Mouse (Mus musculus): ENCODE data around the gene Gm45837. TPM values are rescaled to one million over a fixed set of nuclear protein-coding genes. Genes with fewer than 3 reads are reported as not detected.

The Gm45837 gene
- total and polyA plus RNA-seq, 2 experiments from 2014 or later, result not detected

DNA sequence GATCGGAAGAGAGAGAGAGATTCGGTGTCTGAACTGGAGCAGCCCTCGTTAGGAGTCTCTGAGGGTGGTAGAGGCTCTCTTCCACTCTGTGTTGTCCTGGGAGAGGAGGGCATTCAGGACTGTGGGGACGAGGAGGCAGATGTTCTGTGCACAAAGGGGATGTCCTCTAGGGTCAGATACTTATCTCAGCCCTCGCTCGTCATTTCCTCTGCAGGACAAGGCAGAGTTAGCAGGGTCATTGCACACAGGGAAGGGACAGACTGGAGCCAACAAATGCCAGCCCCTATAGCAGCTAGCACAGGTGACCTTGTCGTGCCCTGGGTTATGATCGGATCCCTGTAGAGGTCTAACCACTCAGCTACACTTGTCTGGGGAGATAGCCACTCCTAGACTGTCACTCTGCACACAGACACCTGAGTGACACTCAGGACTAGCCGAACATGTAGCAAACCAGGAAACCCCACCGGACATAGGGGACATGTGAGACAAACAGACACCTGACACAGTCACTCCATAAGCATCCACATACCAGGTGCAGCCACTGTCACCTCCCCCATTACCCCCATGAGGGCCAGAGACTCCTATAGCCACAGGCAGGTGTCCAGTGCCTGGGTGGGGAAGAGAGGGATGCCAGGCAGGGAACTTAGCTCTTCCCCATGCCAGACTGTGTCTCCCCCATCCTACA is 49.4 kb downstream of the Gm45837 start:
- DNase-seq (ENCODE audit: low spot score) (no peak), ATAC-seq (ENCODE audit: low FRiP score) (no peak)
- WGBS, result 64% methylated on average over 10 of the region's 10 CpGs
- H3K4me2 ChIP-seq (ENCODE audit: low read depth, low read length, poor library complexity, severe bottlenecking), result no peak overlapping the region
- H3K27me3 ChIP-seq (ENCODE audit: insufficient read depth, low read length), result no peaks in the 10 kb centered on the region
- H3K9me3 ChIP-seq (ENCODE audit: low read length), result no peaks in the 10 kb centered on the region
- H3K36me3 ChIP-seq (ENCODE audit: insufficient read depth, low read length), result no peaks in the 10 kb centered on the region
- no peak overlapping the region for H3K4me3 ChIP-seq (ENCODE audit: low read depth, low read length)
- no peak overlapping the region for H3K27ac ChIP-seq (ENCODE audit: low read depth, low read length)
- no peaks in the 10 kb centered on the region for H3K4me1 ChIP-seq (ENCODE audit: insufficient read depth, low read length)
- no peak for TF ChIP-seq CTCF (IDR thresholded peaks at IDR 0.05)
- H3K9ac ChIP-seq (replicated peaks; ENCODE audit: low read length, poor library complexity, severe bottlenecking), result no peak overlapping the region

DNA sequence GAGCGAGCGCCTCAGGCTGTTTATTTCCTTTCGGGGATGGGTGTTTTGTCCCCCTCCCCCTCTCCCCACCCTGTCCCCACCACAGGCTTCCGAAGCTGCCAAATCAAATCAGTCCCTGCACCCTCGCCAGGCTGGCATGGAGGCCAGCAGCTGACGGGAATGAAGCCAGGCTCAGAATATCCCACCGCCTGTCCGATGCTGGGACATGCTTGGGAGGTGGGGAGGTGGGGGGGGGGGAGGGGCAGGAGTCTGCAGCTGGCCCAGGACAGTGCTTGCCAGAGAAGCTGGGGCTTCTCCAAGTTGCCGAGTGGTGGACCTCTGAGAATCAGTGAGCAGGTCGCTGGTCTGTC is 49.9 kb downstream of the Gm45837 start:
- whole genome bisulfite sequencing, result 33% methylated on average over 10 of the region's 10 CpGs
- ATAC-seq (ENCODE audit: low FRiP score) (peak; percentile 9; the same call in 1 of the 2 replicates), DNase-seq (ENCODE audit: low spot score) (peak; percentile 77)
- Histone ChIP-seq H3K4me3 (ENCODE audit: low read depth, low read length) (no peak overlapping the region), H3K4me1 (ENCODE audit: insufficient read depth, low read length) (no peaks in the 10 kb centered on the region), H3K27me3 (ENCODE audit: insufficient read depth, low read length) (no peaks in the 10 kb centered on the region), H3K36me3 (ENCODE audit: insufficient read depth, low read length) (no peaks in the 10 kb centered on the region), H3K4me2 (ENCODE audit: low read depth, low read length, poor library complexity, severe bottlenecking) (no peak overlapping the region), H3K9ac (replicated peaks; ENCODE audit: low read length, poor library complexity, severe bottlenecking) (no peak overlapping the region), H3K27ac (ENCODE audit: low read depth, low read length) (no peak overlapping the region), H3K9me3 (ENCODE audit: low read length) (no peaks in the 10 kb centered on the region)
- TF ChIP-seq CTCF (IDR thresholded peaks at IDR 0.05), result no peak

DNA sequence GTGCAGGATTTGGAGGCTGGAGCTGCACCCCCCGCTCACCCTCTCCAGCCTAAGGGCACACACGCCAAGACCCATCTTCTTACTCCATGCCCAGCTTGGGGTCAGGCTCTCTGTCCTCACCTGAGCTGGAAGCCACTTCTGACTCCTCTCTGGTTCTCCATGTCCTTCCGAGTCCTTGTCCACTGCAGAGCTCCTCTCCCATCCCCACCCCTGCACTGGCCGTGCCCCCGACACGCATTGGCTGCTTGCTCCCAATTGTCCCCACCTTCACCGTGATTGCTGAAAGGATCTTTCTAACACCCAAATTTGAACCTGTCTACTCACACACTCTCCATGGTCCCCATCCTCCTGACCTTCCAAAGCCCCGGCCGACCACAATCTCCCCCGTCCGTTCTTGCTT is 50.9 kb downstream of the Gm45837 start:
- no peak overlapping the region for H3K9ac ChIP-seq (replicated peaks; ENCODE audit: low read length, poor library complexity, severe bottlenecking)
- no peak overlapping the region for H3K27ac ChIP-seq (ENCODE audit: low read depth, low read length)
- no peaks in the 10 kb centered on the region for H3K4me1 ChIP-seq (ENCODE audit: insufficient read depth, low read length)
- H3K27me3 ChIP-seq (ENCODE audit: insufficient read depth, low read length), result no peaks in the 10 kb centered on the region
- 91% methylated on average over 11 of the region's 11 CpGs for WGBS
- DNase-seq (ENCODE audit: low spot score) (no peak), ATAC-seq (ENCODE audit: low FRiP score) (no peak)
- no peaks in the 10 kb centered on the region for H3K36me3 ChIP-seq (ENCODE audit: insufficient read depth, low read length)
- H3K4me3 ChIP-seq (ENCODE audit: low read depth, low read length), result no peak overlapping the region
- H3K4me2 ChIP-seq (ENCODE audit: low read depth, low read length, poor library complexity, severe bottlenecking), result no peak overlapping the region
- H3K9me3 ChIP-seq (ENCODE audit: low read length), result no peaks in the 10 kb centered on the region
- TF ChIP-seq CTCF (IDR thresholded peaks at IDR 0.05), result no peak

DNA sequence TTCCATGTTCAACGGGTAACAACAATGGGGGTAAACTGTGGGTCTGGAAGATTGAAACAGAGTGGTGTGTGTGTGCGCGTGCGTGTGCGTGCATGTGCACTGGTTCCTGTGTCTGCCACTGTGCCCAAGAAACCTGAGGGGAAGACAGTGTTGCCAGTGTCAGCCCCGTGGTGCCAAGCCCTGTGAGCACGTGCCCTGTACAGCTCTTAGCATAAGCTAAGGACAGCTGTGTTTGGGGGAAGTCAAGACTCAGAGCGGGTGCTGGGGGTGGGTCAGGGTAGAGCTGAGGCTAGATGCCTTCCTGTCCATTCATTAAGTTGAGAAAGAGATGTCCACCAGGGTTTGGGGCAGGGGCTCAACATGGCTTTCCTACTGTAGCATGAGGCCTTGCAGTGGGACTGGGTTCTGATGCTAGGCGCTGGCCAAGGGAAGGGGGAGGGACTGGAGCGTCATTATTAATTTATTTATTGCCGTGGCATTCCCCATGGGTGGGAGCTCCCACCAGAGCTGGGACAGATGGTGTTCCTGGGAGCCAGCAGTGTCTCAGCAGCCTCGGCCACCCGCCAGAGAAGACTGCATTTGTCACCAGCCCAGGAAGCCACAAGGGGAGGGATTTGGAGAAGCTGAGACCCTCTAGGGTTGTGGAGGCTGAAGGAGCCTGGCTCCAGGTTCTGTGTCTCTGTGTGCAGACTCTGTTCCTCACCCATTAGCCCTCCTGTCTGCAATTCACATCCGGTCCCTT is 51.8 kb downstream of the Gm45837 start:
- Histone ChIP-seq H3K27me3 (ENCODE audit: insufficient read depth, low read length) (no peaks in the 10 kb centered on the region), H3K27ac (ENCODE audit: low read depth, low read length) (0 out of 2 replicates have a peak overlapping the region, but pooled peaks have one; percentile 26), H3K9me3 (ENCODE audit: low read length) (no peaks in the 10 kb centered on the region), H3K4me2 (ENCODE audit: low read depth, low read length, poor library complexity, severe bottlenecking) (no peak overlapping the region), H3K9ac (replicated peaks; ENCODE audit: low read length, poor library complexity, severe bottlenecking) (no peak overlapping the region), H3K4me3 (ENCODE audit: low read depth, low read length) (no peak overlapping the region), H3K36me3 (ENCODE audit: insufficient read depth, low read length) (no peaks in the 10 kb centered on the region), H3K4me1 (ENCODE audit: insufficient read depth, low read length) (no peaks in the 10 kb centered on the region)
- TF ChIP-seq CTCF (IDR thresholded peaks at IDR 0.05), result no peak
- WGBS, result 74% methylated on average over 14 of the region's 14 CpGs
- DNase-seq (ENCODE audit: low spot score) (peak; percentile 66), ATAC-seq (ENCODE audit: low FRiP score) (no peak)

DNA sequence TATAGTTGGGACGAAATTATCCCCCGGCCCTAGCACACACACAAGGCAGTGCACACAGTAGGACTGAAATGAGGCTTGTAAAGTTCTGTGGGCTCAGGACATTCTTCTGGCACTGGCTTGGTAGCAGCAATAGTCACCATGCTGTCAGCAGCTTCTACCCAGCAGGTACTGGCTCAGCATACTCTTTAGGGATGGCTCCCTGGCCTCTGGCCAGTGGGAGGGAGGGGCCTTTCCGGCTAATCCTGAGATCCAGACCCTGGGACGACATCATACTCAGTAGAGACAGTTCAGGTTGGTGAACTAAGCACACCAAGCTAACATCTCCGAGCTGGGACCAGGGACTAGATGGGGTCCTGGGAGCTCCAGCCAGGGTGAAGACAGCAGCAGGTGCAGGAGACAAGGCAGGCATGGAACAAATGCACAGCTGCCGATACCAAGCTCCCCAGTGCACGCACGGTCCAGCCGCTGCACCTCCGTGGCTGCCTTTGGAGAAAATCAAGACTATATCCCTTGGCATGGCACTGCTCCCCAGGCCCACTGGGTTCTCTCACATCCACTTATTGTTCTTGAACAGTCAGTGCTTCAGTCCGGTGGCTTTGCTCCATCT is 53.1 kb downstream of the Gm45837 start:
- WGBS, result 67% methylated on average over 11 of the region's 11 CpGs
- no peak overlapping the region for H3K9ac ChIP-seq (replicated peaks; ENCODE audit: low read length, poor library complexity, severe bottlenecking)
- DNase-seq (ENCODE audit: low spot score), result peak; percentile 61
- no peaks in the 10 kb centered on the region for H3K27me3 ChIP-seq (ENCODE audit: insufficient read depth, low read length)
- no peaks in the 10 kb centered on the region for H3K36me3 ChIP-seq (ENCODE audit: insufficient read depth, low read length)
- TF ChIP-seq CTCF (IDR thresholded peaks at IDR 0.05), result no peak
- no peaks in the 10 kb centered on the region for H3K9me3 ChIP-seq (ENCODE audit: low read length)
- H3K4me3 ChIP-seq (ENCODE audit: low read depth, low read length), result no peak overlapping the region
- no peak for ATAC-seq (ENCODE audit: low FRiP score)
- no peak overlapping the region for H3K27ac ChIP-seq (ENCODE audit: low read depth, low read length)
- H3K4me2 ChIP-seq (ENCODE audit: low read depth, low read length, poor library complexity, severe bottlenecking), result no peak overlapping the region
- no peaks in the 10 kb centered on the region for H3K4me1 ChIP-seq (ENCODE audit: insufficient read depth, low read length)

DNA sequence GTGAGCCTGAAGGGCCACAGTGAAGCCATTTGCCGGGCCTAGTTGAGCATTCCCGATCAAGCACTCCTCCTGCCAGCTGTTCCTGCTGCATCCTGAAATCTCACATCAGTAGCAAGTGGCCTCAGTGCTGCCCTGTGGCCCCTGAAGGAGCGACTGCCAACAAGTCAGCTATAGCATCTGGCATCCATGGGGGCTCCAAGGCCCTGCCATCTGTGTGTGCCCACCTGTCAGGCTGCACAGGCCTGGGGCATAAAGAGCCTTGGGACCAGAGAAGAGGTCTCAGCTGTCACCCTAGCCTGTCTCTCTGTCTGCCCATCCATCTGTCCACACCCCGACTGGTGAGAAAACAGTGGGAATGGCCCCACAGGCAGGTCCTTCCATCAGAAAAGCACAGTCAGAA is 54.2 kb downstream of the Gm45837 start:
- TF ChIP-seq CTCF (IDR thresholded peaks at IDR 0.05), result no peak
- 79% methylated on average over 4 of the region's 4 CpGs for WGBS
- H3K27me3 ChIP-seq (ENCODE audit: insufficient read depth, low read length), result no peaks in the 10 kb centered on the region
- no peak overlapping the region for H3K9ac ChIP-seq (replicated peaks; ENCODE audit: low read length, poor library complexity, severe bottlenecking)
- H3K4me2 ChIP-seq (ENCODE audit: low read depth, low read length, poor library complexity, severe bottlenecking), result no peak overlapping the region
- DNase-seq (ENCODE audit: low spot score), result peak; percentile 69
- no peak overlapping the region for H3K27ac ChIP-seq (ENCODE audit: low read depth, low read length)
- H3K36me3 ChIP-seq (ENCODE audit: insufficient read depth, low read length), result no peaks in the 10 kb centered on the region
- ATAC-seq (ENCODE audit: low FRiP score), result no peak; the same call in 1 of the 2 replicates
- no peaks in the 10 kb centered on the region for H3K4me1 ChIP-seq (ENCODE audit: insufficient read depth, low read length)
- H3K4me3 ChIP-seq (ENCODE audit: low read depth, low read length), result no peak overlapping the region
- H3K9me3 ChIP-seq (ENCODE audit: low read length), result no peaks in the 10 kb centered on the region
